Mouse (Mus musculus) mouse trophoblast stem cell (cell line): Measurements from ENCODE around the gene Enho.

Experiments
- in situ Hi-C, 2 experiments: fragments of 300-500 bp; cut with MseI, MboI; formaldehyde crosslinking; loops; 2 replicates in 1 of 2; 3 replicates in 1 of 2; pipeline ENCODE4 v1.15.1; 2025

Gene Enho

GRCm38 (mm10) chr4:41663614-41664013 is 23.5 kb upstream of the Enho start:
- in situ Hi-C loops: no loop called here

DNA sequence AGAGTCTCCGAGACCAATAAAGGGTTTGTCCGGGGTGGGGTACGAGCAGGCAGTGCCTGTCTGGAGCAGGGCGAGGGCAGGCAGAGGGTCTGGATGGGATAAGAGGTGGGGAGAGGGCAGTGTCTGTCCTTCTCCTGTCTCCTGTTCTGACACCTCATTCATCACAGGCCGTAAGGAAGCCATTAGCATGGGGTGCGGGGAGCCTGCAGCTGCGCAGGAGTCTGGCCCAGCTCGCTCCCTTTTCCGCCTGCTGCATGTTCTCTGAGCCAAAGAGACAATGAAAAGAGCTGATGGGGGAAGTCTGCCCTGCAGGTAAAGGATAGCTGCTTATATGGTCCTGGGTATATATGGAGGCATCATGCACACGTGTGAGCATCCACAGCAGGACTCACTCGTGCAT is 22.6 kb upstream of the Enho start:
- in situ Hi-C loops: no loop called here

DNA sequence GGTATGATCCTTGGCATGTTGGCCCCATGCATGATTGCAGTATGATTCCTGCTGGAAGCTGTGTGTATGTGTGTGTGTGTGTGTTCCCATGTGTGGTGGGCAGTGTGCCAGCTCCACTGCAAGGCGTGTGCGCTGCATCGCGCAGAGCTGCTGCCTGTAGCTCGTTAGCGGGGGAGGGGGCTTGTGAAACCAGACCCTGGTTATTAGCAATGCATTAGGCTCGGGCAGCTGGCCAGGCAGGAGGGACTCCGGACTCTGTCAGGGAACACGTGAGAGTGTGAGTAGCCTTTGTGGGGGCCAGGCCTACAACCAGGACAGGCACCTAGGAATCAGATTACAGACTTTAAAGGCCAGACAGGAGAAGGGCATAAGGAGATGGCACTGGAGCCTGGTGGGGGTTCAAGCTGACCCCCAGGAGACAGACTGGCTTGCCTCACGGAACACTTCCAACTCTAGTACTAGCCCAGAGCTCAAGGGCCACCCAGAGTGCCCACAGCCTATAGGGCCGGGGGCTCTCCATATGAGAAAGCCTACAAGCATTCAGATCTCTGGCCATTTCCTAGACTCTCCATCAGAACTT is 20.8 kb upstream of the Enho start:
- in situ Hi-C loops: no loop called here

DNA sequence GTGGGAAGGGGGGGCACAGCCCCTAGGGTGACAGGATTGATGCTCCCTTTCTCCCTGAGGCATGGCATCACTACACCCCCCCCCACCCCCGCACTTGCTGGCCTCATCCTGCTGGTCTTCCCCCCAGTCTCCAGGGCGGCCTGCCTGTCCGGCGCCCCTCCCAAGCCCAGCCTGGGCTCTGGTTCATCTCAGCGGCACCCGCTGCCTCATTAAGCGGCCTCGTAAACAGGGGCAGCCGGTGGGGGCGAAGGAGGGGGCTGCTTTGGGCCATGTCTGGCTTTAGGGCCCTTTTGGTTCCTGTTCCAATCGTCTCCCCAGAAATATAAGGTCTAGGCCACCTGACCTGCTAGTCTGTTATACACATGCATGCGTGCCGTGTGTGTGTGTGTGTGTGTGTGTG is 19.4 kb upstream of the Enho start:
- in situ Hi-C loops: loop anchor here in 1 of 2 experiments (5.0 kb wide), 1 partner anchor 48 kb away; no protein-coding TSS in a partner anchor

DNA sequence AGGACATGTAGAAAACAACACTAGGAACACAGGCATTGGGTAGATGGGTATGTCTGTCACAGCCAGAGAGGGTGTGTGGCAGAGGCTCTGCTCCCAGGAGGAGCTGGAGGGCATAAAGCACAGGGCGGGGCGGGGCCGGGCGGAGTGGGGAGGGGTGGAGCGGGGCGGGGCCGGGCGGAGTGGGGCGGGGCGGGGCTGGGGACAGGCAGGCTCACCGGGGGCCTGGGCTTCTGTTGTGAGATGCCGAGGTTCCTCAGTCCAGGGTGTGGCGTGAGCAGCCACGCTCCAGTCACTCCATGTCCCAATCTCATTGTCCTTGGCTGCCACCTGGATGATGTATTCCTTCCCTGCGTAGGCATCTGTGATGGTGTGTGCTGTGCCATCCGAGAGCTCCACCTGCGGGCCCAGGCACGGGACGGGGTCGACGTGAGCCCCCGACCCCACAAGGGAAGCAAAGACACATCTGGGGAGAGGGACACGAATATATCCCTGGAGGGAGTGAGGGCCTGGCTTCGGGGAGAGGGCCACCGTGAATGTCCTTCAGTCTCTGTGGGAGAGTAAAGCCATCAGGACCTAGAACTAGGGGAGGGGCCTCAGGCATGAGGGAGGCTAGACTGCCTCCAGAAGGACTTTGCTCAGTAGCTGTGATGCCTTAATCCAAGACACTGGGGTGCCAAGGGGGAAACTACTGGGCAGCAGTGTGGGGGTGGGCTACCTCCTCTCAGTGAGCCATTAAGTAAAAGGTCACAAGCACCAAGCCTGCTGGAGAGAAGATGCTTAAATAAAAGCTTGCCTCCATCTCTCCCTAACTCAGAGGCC is 18.7 kb upstream of the Enho start:
- in situ Hi-C loops: loop anchor here in 1 of 2 experiments (5.0 kb wide), 1 partner anchor 49 kb away; no protein-coding TSS in a partner anchor

GRCm38 (mm10) chr4:41655525-41655924 is 15.4 kb upstream of the Enho start:
- in situ Hi-C loops: loop anchor here in 1 of 2 experiments (5.0 kb wide), 1 partner anchor 52 kb away; no protein-coding TSS in a partner anchor

DNA sequence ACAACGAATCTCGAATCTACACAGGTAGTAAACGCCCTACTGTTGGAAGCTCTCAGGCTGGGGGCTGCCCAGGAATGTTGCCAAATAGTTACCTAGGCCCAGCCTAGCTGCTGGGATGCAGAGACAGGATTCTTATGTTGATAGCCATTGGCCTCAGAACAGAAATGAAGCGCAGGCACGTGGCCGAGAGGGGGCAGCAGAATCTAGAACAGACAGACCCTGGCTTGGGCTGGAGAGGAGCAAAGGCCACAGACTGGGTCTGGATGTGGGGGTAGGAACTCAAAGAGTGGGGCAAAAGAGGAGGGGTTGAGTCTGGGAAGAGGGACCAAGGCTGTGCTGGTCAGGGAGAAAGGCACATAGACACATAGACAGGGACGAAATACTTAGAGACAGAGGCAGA is 14.1 kb upstream of the Enho start:
- in situ Hi-C loops: no loop called here

DNA sequence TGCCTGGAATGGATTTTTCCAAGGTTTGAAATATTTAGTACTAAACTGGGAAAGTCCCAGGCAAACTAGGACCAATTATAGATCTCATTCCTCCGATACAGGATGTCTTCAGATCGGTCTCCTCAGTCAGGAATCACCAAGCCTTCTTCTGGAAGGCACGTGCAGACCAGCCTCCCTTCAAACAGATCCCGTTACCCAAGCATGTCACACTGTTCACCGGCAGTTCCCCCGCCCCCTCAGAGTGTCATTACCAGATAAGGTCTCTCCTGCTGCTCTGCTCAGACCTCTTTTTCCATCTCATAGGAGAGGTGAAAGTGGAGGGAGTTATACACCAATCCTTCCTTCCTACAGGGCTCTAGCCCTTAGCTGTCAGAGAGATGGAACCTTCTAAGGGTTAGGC is 13.6 kb upstream of the Enho start:
- in situ Hi-C loops: no loop called here

GRCm38 (mm10) chr4:41653296-41653695 is 13.2 kb upstream of the Enho start:
- in situ Hi-C loops: no loop called here

DNA sequence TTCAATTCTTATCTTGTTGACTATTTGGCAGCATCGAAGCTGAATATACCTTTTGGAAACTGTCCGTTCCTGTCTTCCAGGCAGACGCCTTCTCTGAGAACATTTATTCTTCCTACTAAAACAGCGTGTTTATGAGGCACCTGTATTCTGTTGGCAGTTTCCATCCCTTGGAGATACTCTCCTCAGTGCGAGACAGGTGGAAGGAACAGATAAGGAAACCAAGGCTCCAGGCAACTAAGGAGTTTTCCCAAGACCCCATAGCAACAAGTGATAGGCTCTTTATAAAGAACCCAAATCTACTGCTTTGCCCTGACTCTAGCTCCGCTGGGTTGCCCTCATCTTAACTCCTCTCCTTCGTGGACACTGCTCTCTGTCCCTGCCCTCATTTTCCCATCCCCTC is 8.5 kb upstream of the Enho start:
- in situ Hi-C loops: no loop called here

DNA sequence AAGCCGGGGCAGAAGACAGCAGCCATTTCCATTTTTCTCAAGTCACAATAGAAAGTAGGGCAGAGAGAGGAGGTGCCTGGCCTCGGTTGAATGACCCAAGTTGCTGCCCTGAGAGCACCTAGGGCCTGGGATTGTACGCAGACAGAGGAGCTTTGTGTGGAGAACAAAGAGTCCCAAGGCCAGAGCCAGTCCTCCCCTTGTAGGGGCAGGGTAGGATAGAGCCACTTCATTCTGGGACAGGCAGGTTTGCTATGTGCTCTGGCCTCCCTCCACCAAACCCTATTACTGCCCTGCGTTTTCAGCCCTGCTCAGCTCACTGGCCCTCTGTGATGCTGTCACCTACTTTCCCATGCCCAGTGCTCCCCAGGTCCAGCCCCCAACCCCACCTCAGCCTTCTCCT is 8.0 kb upstream of the Enho start:
- in situ Hi-C loops: no loop called here

DNA sequence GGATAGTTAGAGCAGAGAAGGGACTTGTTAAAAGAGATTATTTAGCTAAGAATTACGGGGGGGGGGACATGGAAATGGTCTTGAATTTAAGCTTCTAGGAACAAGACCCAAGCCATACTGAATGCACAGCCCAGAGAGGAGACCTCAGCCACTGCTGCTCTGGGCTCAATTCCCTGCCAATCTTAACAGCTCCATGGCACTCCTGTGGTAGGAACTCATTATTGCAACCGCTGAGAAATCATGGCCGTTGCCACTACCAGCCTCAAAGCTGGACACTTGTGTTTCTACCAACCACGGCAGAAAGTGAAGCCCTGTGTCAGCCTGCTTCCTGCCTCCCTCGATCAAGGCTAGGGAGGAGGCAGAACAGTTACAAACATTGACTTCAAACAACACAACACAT is 5.4 kb upstream of the Enho start:
- in situ Hi-C loops: no loop called here

DNA sequence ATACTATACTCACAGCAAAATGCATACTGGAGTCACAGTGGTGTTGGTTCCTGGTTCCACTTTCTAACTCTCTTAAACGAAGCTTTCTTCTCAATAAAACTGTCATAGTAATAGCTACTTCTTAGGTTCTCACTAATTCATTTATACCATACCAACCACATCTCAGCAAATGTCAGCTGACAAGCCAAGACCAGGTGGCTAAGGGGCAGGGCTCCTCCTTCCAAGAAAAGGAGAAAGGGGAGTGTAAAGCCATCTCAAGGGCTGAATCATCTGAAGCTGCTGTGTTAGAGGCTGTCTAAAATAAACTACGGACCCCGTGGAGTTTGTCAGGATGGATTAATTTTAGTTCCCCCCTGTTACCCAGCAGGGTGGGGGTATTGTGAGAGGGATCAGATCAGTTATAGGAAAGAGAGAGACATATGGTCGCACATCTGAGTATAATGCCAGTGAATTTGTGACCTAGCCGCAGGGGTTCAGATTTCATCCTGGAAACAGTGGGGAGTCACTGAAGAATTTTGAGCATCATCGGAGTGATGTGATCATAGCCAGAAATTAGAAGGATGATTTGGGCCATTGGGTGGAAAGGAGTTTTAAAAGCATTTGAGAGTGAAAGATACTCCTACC is 1.2 kb upstream of the Enho start:
- in situ Hi-C loops: no loop called here

GRCm38 (mm10) chr4:41639214-41639841 is 796 bp downstream of the Enho start:
- in situ Hi-C loops: no loop called here

GRCm38 (mm10) chr4:41638828-41639213 is 1.3 kb downstream of the Enho start:
- in situ Hi-C loops: no loop called here

- in situ Hi-C loops: no loop called here
Measured at GRCm38 (mm10) chr4:41638186-41638731, 1.9 kb downstream of the Enho start.

GRCm38 (mm10) chr4:41636882-41637635 is 3.1 kb downstream of the Enho start:
- in situ Hi-C loops: no loop called here

- in situ Hi-C loops: no loop called here
Measured at GRCm38 (mm10) chr4:41636366-41636765, 3.8 kb downstream of the Enho start.

DNA sequence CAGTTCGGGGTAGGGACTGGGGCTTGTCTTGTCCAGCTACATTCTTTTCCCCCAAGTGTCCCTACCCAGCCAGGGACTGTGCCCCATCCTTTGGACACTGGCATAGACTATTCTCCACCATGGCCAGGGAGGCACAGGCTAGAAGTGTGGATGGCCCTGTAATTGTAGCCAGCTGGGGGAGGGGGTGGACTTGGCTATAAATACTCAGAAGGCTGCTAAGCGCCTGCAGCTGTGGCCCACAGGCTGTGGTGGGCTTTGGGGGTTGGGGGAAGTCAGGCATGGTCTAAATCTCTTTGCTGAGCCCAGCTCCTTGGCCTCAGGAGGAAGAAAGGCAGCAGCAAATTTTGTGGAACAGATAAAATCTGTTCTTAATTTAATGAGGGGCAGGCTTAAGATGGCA is 4.2 kb downstream of the Enho start:
- in situ Hi-C loops: no loop called here

GRCm38 (mm10) chr4:41635224-41635623 is 4.9 kb downstream of the Enho start:
- in situ Hi-C loops: no loop called here

GRCm38 (mm10) chr4:41634631-41635030 is 5.5 kb downstream of the Enho start:
- in situ Hi-C loops: no loop called here
